ENCODE assay signal across 19 mouse cellular contexts in genomic region chr3:79015621-79016474, GRCm38 (mm10).
DNase-seq lines count a peak whose midpoint lies in the region; ATAC-seq and TF ChIP-seq lines count a peak whose summit lies in the region.
"Had no signal": no experiment of that assay in that cellular context is flagged by ENCODE, and none has a peak within 500 bp of the region (broad histone marks: within the 10 kb centered on the region; RNA-seq: fewer than 3 reads in every experiment).

No protein-coding gene starts in this region.

- 85% methylated on average over 9 of the region's 9 CpGs for WGBS in intestine, embryonic 16.5 days
- WGBS in intestine, postnatal 0 days = 80% methylated on average over 9 of the region's 9 CpGs
- 90% methylated on average over 9 of the region's 9 CpGs for WGBS in hindbrain, embryonic 14.5 days

- H3K4me2 ChIP-seq in intestine, embryonic 16.5 days (ENCODE audit: low read depth, low read length) = no peak overlapping the region
- H3K4me2 ChIP-seq in intestine, postnatal 0 days (replicated peaks; ENCODE audit: low read depth) = no peak overlapping the region
- no peak overlapping the region for H3K4me2 ChIP-seq in hindbrain, embryonic 14.5 days (replicated peaks)
- H3K4me2 ChIP-seq: embryonic facial prominence, embryonic 15.5 days; heart, embryonic 11.5 days; liver, embryonic 12.5 days; neural tube, embryonic 12.5 days had no signal

- no peak overlapping the region for H3K4me3 ChIP-seq in intestine, embryonic 16.5 days (ENCODE audit: low read length)
- H3K4me3 ChIP-seq in intestine, postnatal 0 days (ENCODE audit: low read depth, low read length) = no peak overlapping the region
- H3K4me3 ChIP-seq in hindbrain, embryonic 14.5 days (replicated peaks; ENCODE audit: low read length) = no peak overlapping the region
- H3K4me3 ChIP-seq: embryonic facial prominence, embryonic 15.5 days; limb, embryonic 10.5 days; liver, embryonic 12.5 days; neural tube, embryonic 12.5 days had no signal

- no peak for TF ChIP-seq CTCF in intestine, postnatal 0 days (IDR thresholded peaks at IDR 0.05; ENCODE audit: low read depth)

- H3K4me1 ChIP-seq in intestine, embryonic 16.5 days (ENCODE audit: control insufficient read depth, insufficient read depth, low read length) = no peaks in the 10 kb centered on the region
- H3K4me1 ChIP-seq in intestine, postnatal 0 days (replicated peaks; ENCODE audit: control insufficient read depth, insufficient read depth, low read length) = no peaks in the 10 kb centered on the region
- no peaks in the 10 kb centered on the region for H3K4me1 ChIP-seq in hindbrain, embryonic 14.5 days (replicated peaks; ENCODE audit: control insufficient read depth, insufficient read depth, low read length)
- H3K4me1 ChIP-seq: embryonic facial prominence, embryonic 15.5 days; limb, embryonic 10.5 days; liver, embryonic 12.5 days; neural tube, embryonic 12.5 days had no signal

- H3K9ac ChIP-seq in intestine, embryonic 16.5 days (ENCODE audit: low read depth, low read length) = no peak overlapping the region
- no peak overlapping the region for H3K9ac ChIP-seq in intestine, postnatal 0 days (ENCODE audit: low read depth, low read length)
- H3K9ac ChIP-seq in hindbrain, embryonic 14.5 days = no peak overlapping the region
- H3K9ac ChIP-seq: embryonic facial prominence, embryonic 15.5 days; liver, embryonic 12.5 days; neural tube, embryonic 12.5 days had no signal

- no peak overlapping the region for H3K27ac ChIP-seq in intestine, embryonic 16.5 days (ENCODE audit: low read length)
- H3K27ac ChIP-seq in intestine, postnatal 0 days (ENCODE audit: low read depth, low read length) = no peak overlapping the region
- no peak overlapping the region for H3K27ac ChIP-seq in hindbrain, embryonic 14.5 days
- H3K27ac ChIP-seq: embryonic facial prominence, embryonic 15.5 days; limb, embryonic 10.5 days; liver, embryonic 12.5 days; neural tube, embryonic 12.5 days had no signal

- DNase-seq in NIH3T3 (ENCODE audit: low read depth) = peak; percentile 26
- DNase-seq in layer of hippocampus, adult 9-11 months = peak; percentile 84
- peak; percentile 61 to 64 for DNase-seq in left cerebral cortex, postnatal 36 days (ENCODE audit: low spot score in 2 of 2)
- DNase-seq in hindbrain, embryonic 14.5 days (ENCODE audit: low spot score) = no peak
- no peak for DNase-seq in gastrocnemius, adult 8-10 months (ENCODE audit: low spot score in 2 of 2)
- DNase-seq in heart, adult 8-10 months (ENCODE audit: low spot score) = no peak
- DNase-seq: adrenal gland, adult 2 months; cerebellum, adult 18-20 months; gastrocnemius, postnatal 14 days; heart, postnatal 36 days; kidney, adult 9 months had no signal

- peak; percentile 48; the same call in 1 of the 2 replicates for ATAC-seq in intestine, embryonic 16.5 days
- no peak for ATAC-seq in intestine, postnatal 0 days
- no peak for ATAC-seq in hindbrain, embryonic 14.5 days (ENCODE audit: low FRiP score)
- ATAC-seq: liver, embryonic 12.5 days; midbrain, embryonic 16.5 days had no signal

- no peaks in the 10 kb centered on the region for H3K36me3 ChIP-seq in intestine, embryonic 16.5 days (ENCODE audit: control insufficient read depth, insufficient read depth, low read length)
- no peaks in the 10 kb centered on the region for H3K36me3 ChIP-seq in intestine, postnatal 0 days (ENCODE audit: control insufficient read depth, insufficient read depth)
- no peaks in the 10 kb centered on the region for H3K36me3 ChIP-seq in hindbrain, embryonic 14.5 days (replicated peaks; ENCODE audit: control insufficient read depth, insufficient read depth)
- H3K36me3 ChIP-seq: embryonic facial prominence, embryonic 15.5 days; limb, embryonic 10.5 days; liver, embryonic 12.5 days; neural tube, embryonic 12.5 days had no signal

- no peaks in the 10 kb centered on the region for H3K9me3 ChIP-seq in intestine, embryonic 16.5 days (ENCODE audit: control insufficient read depth, low read length)
- no peaks in the 10 kb centered on the region for H3K9me3 ChIP-seq in intestine, postnatal 0 days (ENCODE audit: control insufficient read depth)
- no peaks in the 10 kb centered on the region for H3K9me3 ChIP-seq in hindbrain, embryonic 14.5 days (ENCODE audit: control insufficient read depth, low read length)
- H3K9me3 ChIP-seq: embryonic facial prominence, embryonic 15.5 days; limb, embryonic 10.5 days; liver, embryonic 12.5 days; neural tube, embryonic 12.5 days had no signal

- H3K27me3 ChIP-seq in intestine, embryonic 16.5 days (replicated peaks; ENCODE audit: control insufficient read depth, insufficient read depth, low read length) = no peaks in the 10 kb centered on the region
- no peaks in the 10 kb centered on the region for H3K27me3 ChIP-seq in intestine, postnatal 0 days (replicated peaks; ENCODE audit: control insufficient read depth, insufficient read depth, low read length)
- no peaks in the 10 kb centered on the region for H3K27me3 ChIP-seq in hindbrain, embryonic 14.5 days (ENCODE audit: control insufficient read depth, insufficient read depth, low read length)
- H3K27me3 ChIP-seq: embryonic facial prominence, embryonic 15.5 days; liver, embryonic 12.5 days; neural tube, embryonic 12.5 days had no signal

- intact Hi-C loops in left cerebral cortex, postnatal 36 days (cut with DNase I) = no loop called here

Comparison
In these comparisons a context has a peak if more than half of its experiments do, and no peak if none do; other contexts are left out.
1. DNase-seq: peak in NIH3T3 (single experiment), layer of hippocampus, adult 9-11 months (single experiment) and left cerebral cortex, postnatal 36 days (2 of 2); none in hindbrain, embryonic 14.5 days (single experiment), gastrocnemius, adult 8-10 months (0 of 2) and heart, adult 8-10 months (single experiment).